Mouse (Mus musculus): ENCODE measurements around the gene Btnl10. TPM values are rescaled to one million over a fixed set of nuclear protein-coding genes. Genes with fewer than 3 reads are reported as not detected.
A peak's percentile ranks its signal among the peaks of the same experiment; 100 is the strongest.

Gene Btnl10
- polyA plus RNA-seq, 1 experiment, result 0.04 TPM

- 0 out of 2 replicates have a peak, but pooled peaks cover 1% of the 10 kb centered on the region for H3K4me1 ChIP-seq (ENCODE audit: control insufficient read depth, insufficient read depth, low read length)
- WGBS, result 56% methylated on average over 12 of the region's 12 CpGs
- DNase-seq, result no peak
- TF ChIP-seq CTCF (IDR thresholded peaks at IDR 0.05; ENCODE audit: insufficient read depth, low read length) (no peak), POLR2A (IDR thresholded peaks at IDR 0.05; ENCODE audit: borderline replicate concordance, extremely low read depth, low read depth, low read length) (no peak)
- H3K4me3 ChIP-seq (replicated peaks; ENCODE audit: extremely low read depth, low read depth, low read length), result no peak overlapping the region
Observed at GRCm38 (mm10) chr11:58965001-58965760, 47.5 kb downstream of the Btnl10 start.

GRCm38 (mm10) chr11:58967346-58967745 is 49.6 kb downstream of the Btnl10 start:
- H3K4me3 ChIP-seq (replicated peaks; ENCODE audit: extremely low read depth, low read depth, low read length), result no peak overlapping the region
- no peak for TF ChIP-seq POLR2A (IDR thresholded peaks at IDR 0.05; ENCODE audit: borderline replicate concordance, extremely low read depth, low read depth, low read length)
- no peak for TF ChIP-seq CTCF (IDR thresholded peaks at IDR 0.05; ENCODE audit: insufficient read depth, low read length)
- 0 out of 2 replicates have a peak, but pooled peaks cover 3% of the 10 kb centered on the region for H3K4me1 ChIP-seq (ENCODE audit: control insufficient read depth, insufficient read depth, low read length)
- WGBS, result 93% methylated on average over 1 of the region's 1 CpGs
- no peak for DNase-seq

GRCm38 (mm10) chr11:58968551-58968950 is 50.8 kb downstream of the Btnl10 start:
- Histone ChIP-seq H3K4me1 (ENCODE audit: control insufficient read depth, insufficient read depth, low read length) (0 out of 2 replicates have a peak, but pooled peaks cover 3% of the 10 kb centered on the region), H3K4me3 (replicated peaks; ENCODE audit: extremely low read depth, low read depth, low read length) (no peak overlapping the region)
- no peak for DNase-seq
- 69% methylated on average over 7 of the region's 7 CpGs for WGBS
- TF ChIP-seq CTCF (IDR thresholded peaks at IDR 0.05; ENCODE audit: insufficient read depth, low read length), result no peak
- TF ChIP-seq POLR2A (IDR thresholded peaks at IDR 0.05; ENCODE audit: borderline replicate concordance, extremely low read depth, low read depth, low read length), result no peak

- TF ChIP-seq POLR2A (IDR thresholded peaks at IDR 0.05; ENCODE audit: borderline replicate concordance, extremely low read depth, low read depth, low read length) (no peak), CTCF (IDR thresholded peaks at IDR 0.05; ENCODE audit: insufficient read depth, low read length) (no peak)
- Histone ChIP-seq H3K4me3 (replicated peaks; ENCODE audit: extremely low read depth, low read depth, low read length) (no peak overlapping the region), H3K4me1 (ENCODE audit: control insufficient read depth, insufficient read depth, low read length) (0 out of 2 replicates have a peak, but pooled peaks cover 3% of the 10 kb centered on the region)
- WGBS, result 69% methylated on average over 8 of the region's 8 CpGs
- no peak for DNase-seq
Observed at GRCm38 (mm10) chr11:58969027-58969426, 51.3 kb downstream of the Btnl10 start.

GRCm38 (mm10) chr11:58969659-58970058 is 52.0 kb downstream of the Btnl10 start:
- DNase-seq, result peak; percentile 57
- TF ChIP-seq CTCF (IDR thresholded peaks at IDR 0.05; ENCODE audit: insufficient read depth, low read length) (no peak), POLR2A (IDR thresholded peaks at IDR 0.05; ENCODE audit: borderline replicate concordance, extremely low read depth, low read depth, low read length) (no peak)
- Histone ChIP-seq H3K4me3 (replicated peaks; ENCODE audit: extremely low read depth, low read depth, low read length) (no peak overlapping the region), H3K4me1 (ENCODE audit: control insufficient read depth, insufficient read depth, low read length) (0 out of 2 replicates have a peak, but pooled peaks cover 3% of the 10 kb centered on the region)
- WGBS, result 64% methylated on average over 6 of the region's 6 CpGs

GRCm38 (mm10) chr11:58970831-58971530 is 53.3 kb downstream of the Btnl10 start:
- WGBS, result 83% methylated on average over 21 of the region's 21 CpGs
- no peak for DNase-seq
- Histone ChIP-seq H3K4me1 (ENCODE audit: control insufficient read depth, insufficient read depth, low read length) (0 out of 2 replicates have a peak, but pooled peaks cover 3% of the 10 kb centered on the region), H3K4me3 (replicated peaks; ENCODE audit: extremely low read depth, low read depth, low read length) (no peak overlapping the region)
- TF ChIP-seq CTCF (IDR thresholded peaks at IDR 0.05; ENCODE audit: insufficient read depth, low read length), result no peak
- TF ChIP-seq POLR2A (IDR thresholded peaks at IDR 0.05; ENCODE audit: borderline replicate concordance, extremely low read depth, low read depth, low read length), result no peak

GRCm38 (mm10) chr11:58971796-58972195 is 54.1 kb downstream of the Btnl10 start:
- TF ChIP-seq CTCF (IDR thresholded peaks at IDR 0.05; ENCODE audit: insufficient read depth, low read length) (no peak), POLR2A (IDR thresholded peaks at IDR 0.05; ENCODE audit: borderline replicate concordance, extremely low read depth, low read depth, low read length) (no peak)
- H3K4me3 ChIP-seq (replicated peaks; ENCODE audit: extremely low read depth, low read depth, low read length), result no peak overlapping the region
- WGBS, result 95% methylated on average over 3 of the region's 3 CpGs
- no peak for DNase-seq
- H3K4me1 ChIP-seq (ENCODE audit: control insufficient read depth, insufficient read depth, low read length), result 0 out of 2 replicates have a peak, but pooled peaks cover 3% of the 10 kb centered on the region

GRCm38 (mm10) chr11:58974414-58974813 is 56.7 kb downstream of the Btnl10 start:
- Histone ChIP-seq H3K4me3 (replicated peaks; ENCODE audit: extremely low read depth, low read depth, low read length) (no peak overlapping the region), H3K4me1 (ENCODE audit: control insufficient read depth, insufficient read depth, low read length) (peaks cover 5% of the 10 kb centered on the region)
- WGBS, result 87% methylated on average over 3 of the region's 3 CpGs
- DNase-seq, result no peak
- TF ChIP-seq POLR2A (IDR thresholded peaks at IDR 0.05; ENCODE audit: borderline replicate concordance, extremely low read depth, low read depth, low read length), result no peak
- no peak for TF ChIP-seq CTCF (IDR thresholded peaks at IDR 0.05; ENCODE audit: insufficient read depth, low read length)

Other genes with a start within 250 kb of the Btnl10 start
- gene Olfr320, start 236.8 kb upstream of the Btnl10 start, polyA plus RNA-seq (2012; rRNA removed), result not detected in 2 replicates
- not detected in 2 replicates for gene Olfr319, start 218.7 kb upstream of the Btnl10 start, polyA plus RNA-seq (2012; rRNA removed)
- not detected in 2 replicates for gene Olfr318, start 193.9 kb upstream of the Btnl10 start, polyA plus RNA-seq (2012; rRNA removed)
- not detected in 2 replicates for gene Olfr317, start 178.7 kb upstream of the Btnl10 start, polyA plus RNA-seq (2012; rRNA removed)
- not detected in 2 replicates for gene Olfr316, start 165.2 kb upstream of the Btnl10 start, polyA plus RNA-seq (2012; rRNA removed)
- gene Olfr315, start 144.7 kb upstream of the Btnl10 start, polyA plus RNA-seq (2012; rRNA removed), result not detected in 2 replicates
- gene Olfr314, start 135.0 kb upstream of the Btnl10 start, polyA plus RNA-seq (2012; rRNA removed), result not detected in 2 replicates
- gene Fam183b, start 115.9 kb upstream of the Btnl10 start, polyA plus RNA-seq (2012; rRNA removed), result 10.7 and 18.1 TPM in 2 replicates
- gene Olfr313, start 102.9 kb upstream of the Btnl10 start, polyA plus RNA-seq (2012; rRNA removed), result not detected in 2 replicates
- gene Olfr312, start 88.7 kb upstream of the Btnl10 start, polyA plus RNA-seq (2012; rRNA removed), result not detected in 2 replicates
- gene Olfr311, start 78.7 kb upstream of the Btnl10 start, polyA plus RNA-seq (2012; rRNA removed), result not detected in 2 replicates
- gene Gm12258, start 70.8 kb upstream of the Btnl10 start, polyA plus RNA-seq (2012; rRNA removed), result 2.8 and 4.0 TPM in 2 replicates
- gene 2810021J22Rik, start 50.7 kb upstream of the Btnl10 start, polyA plus RNA-seq (2012; rRNA removed), result 2.0 and 3.9 TPM in 2 replicates
- gene Zfp39, start 13.7 kb upstream of the Btnl10 start, polyA plus RNA-seq (2012; rRNA removed), result 1.2 and 1.4 TPM in 2 replicates
- 190 and 269 TPM in 2 replicates for gene Rnf187, start 21.0 kb downstream of the Btnl10 start, polyA plus RNA-seq (2012; rRNA removed)
- gene Hist3h2ba, start 31.0 kb downstream of the Btnl10 start, polyA plus RNA-seq (2012; rRNA removed), result 0.62 and 2.4 TPM in 2 replicates
- gene Hist3h2a, start 36.8 kb downstream of the Btnl10 start, polyA plus RNA-seq (2012; rRNA removed), result 19.7 and 25.5 TPM in 2 replicates
- gene Trim17, start 36.8 kb downstream of the Btnl10 start, polyA plus RNA-seq (2012; rRNA removed), result 0.97 and 1.1 TPM in 2 replicates
- 31.4 and 38.3 TPM in 2 replicates for gene Trim11, start 60.2 kb downstream of the Btnl10 start, polyA plus RNA-seq (2012; rRNA removed)
- gene Obscn, start 218.5 kb downstream of the Btnl10 start, polyA plus RNA-seq (2012; rRNA removed), result 5.3 and 19.0 TPM in 2 replicates
- 3.7 and 3.9 TPM in 2 replicates for gene Iba57, start 245.8 kb downstream of the Btnl10 start, polyA plus RNA-seq (2012; rRNA removed)

Measured in lung, adult 2 months (tissue).